Mouse (Mus musculus): ENCODE data around the gene Hils1.
A peak's percentile ranks its signal among the peaks of the same experiment; 100 is the strongest.

DNA sequence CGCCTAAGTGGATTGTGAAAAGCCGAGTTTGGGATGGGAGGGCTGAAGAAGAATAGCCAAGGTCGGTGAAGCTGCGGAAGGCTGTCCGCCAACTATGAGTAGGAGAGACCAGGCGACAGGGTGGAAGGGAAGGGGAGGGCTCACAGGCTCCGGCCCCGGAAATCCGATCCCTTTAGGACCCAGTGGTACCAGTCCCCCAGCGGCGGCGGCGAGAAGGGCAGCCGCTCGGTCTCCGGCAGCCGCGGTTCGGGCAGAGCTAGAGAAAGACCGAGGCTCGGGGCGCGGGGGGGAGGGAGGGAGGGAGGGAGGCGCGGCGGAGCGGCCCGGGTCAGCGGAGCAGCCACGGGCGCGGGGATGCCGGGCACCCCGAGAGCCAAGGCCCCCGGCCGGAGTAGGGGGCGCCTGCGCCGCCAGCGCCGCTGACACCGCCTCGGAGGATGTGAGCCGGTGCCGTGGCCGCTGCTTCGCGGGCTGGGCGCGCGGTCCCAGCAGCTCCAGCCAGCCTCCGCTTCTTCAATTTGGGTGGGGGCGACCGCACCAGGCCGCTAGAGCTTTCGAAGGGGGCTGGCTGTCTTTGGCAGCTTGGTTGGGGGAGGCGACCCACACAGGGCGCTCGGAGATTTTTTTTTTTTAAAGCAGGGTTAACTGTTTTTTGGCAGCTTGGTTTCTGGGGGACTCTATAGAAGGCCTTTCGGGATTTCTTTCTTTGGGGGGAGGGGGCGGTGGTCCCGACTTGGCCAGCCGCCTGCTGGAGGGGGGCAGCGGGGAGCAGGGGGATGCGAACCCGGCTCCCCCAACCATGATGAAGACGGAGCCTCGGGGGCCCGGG lies 23.6 kb downstream of the Hils1 start, which contains the start of gene Ppp1r9b:
- TF ChIP-seq CTCF (IDR thresholded peaks at IDR 0.05; ENCODE audit: low read depth, low read length): 0 out of 2 replicates have a peak, but pooled peaks have one; percentile 24
- no peak for TF ChIP-seq TAL1 (conservative IDR thresholded peaks at IDR 0.05; ENCODE audit: low read depth, low read length)
- no peak for TF ChIP-seq GATA1 (IDR thresholded peaks at IDR 0.05; ENCODE audit: borderline replicate concordance, low read length)
